Mouse (Mus musculus) CD4-positive helper T cell, adult 2 months (primary cell): ENCODE measurements at regions not wholly inside any gene's neighbourhood (a gene's known extent, or its start where the extent isn't known, plus 50 kb on each side); places are given as distances from the start of the nearest gene placed in this dataset.
"Not testable (repeated sequence)": the region's sequence is repeated elsewhere in the genome, so short reads cannot be mapped to it uniquely, and the experiment has no call there.

ENCODE experiments used
- DNase-seq: peaks from one replicate; pipeline ENCODE4 v3.0.0-alpha.2; 2012; ENCODE audit warnings: low read depth, missing footprints, low spot score

- no peak for DNase-seq
Measured at GRCm38 (mm10) chr16:30190935-30191514, 76.3 kb downstream of the Cpn2 start.

- no peak for DNase-seq
Measured at GRCm38 (mm10) chr16:30193294-30194261, 73.7 kb downstream of the Cpn2 start.

DNA sequence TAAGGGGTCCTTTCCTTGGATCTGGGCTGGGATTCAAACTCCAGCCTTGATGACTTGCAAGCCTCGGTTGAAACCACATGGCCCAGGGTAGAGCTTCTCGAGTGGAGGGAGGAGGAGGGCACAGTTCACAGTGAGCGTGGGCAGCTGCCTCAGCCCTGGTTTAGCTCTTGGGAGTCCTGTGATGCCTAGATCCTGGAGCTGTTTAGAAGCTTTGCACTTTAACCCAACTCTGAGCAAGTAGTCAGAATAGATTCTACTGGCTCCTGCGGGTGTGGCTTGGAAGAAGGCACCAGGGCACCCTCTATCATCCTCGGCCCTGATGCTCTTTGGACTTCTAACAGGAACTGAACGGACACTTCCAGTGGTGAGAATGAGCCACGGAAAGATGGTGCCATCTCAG lies 72.5 kb downstream of the Cpn2 start:
- no peak for DNase-seq

GRCm38 (mm10) chr16:30195859-30196258 lies 71.4 kb downstream of the Cpn2 start:
- not testable (repeated sequence) for DNase-seq

GRCm38 (mm10) chr16:30197351-30197750 lies 69.9 kb downstream of the Cpn2 start:
- no peak for DNase-seq

DNA sequence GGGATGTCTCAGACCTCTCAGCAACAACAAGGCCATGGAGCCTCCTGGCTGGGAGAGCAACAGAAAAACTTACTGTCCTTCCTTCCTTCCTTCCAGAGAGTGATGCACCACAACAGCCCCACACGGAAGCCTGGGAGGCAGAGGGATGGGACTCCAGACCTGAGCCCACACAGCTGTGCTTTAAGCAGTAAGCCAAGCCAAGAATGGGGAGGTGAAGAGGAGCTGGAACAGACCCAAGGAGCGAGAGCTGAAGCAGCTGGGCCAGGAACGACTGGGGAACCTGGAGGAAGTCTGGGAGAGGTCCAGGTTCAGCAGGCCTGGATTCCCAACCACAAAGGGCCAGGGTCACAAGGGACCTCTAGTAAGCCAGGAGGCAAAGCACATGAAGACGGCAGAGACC lies 67.5 kb downstream of the Cpn2 start:
- no peak for DNase-seq

- no peak for DNase-seq
Measured at GRCm38 (mm10) chr16:30204144-30204543, 63.2 kb downstream of the Cpn2 start.

GRCm38 (mm10) chr16:30205314-30205815 lies 61.9 kb downstream of the Cpn2 start:
- no peak for DNase-seq

- DNase-seq: no peak
Measured at GRCm38 (mm10) chr16:30205816-30206356, 61.4 kb downstream of the Cpn2 start.
